ENCODE assay signal across 17 mouse cellular contexts in the genomic region with DNA sequence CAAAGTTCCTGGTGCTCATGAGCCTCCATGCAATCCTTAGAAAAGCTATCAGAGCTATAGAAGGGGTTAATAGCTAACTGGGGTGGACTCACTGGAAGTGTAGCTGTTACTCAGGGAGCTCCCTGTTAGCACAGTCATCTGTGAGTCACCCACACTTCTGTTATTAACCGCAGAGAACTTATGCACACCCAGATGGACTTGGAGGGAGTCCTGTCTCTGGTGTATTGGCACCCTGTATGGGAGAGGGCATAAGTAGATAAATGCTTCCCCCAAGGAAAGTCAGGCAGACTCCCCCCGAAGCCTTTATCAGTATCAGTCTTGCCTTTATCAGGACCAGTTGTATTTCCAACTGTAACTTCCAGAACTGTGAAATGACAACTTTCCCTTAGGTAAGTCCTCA. TPM values are rescaled to one million over a fixed set of nuclear protein-coding genes. Genes with fewer than 3 reads are reported as not detected.
A peak's percentile ranks its signal among the peaks of the same experiment; 100 is the strongest.
DNase-seq lines count a peak whose midpoint lies in the region; ATAC-seq and TF ChIP-seq lines count a peak whose summit lies in the region.
"Had no signal": no experiment of that assay in that cellular context is flagged by ENCODE, and none has a peak within 500 bp of the region (broad histone marks: within the 10 kb centered on the region; RNA-seq: fewer than 3 reads in every experiment).

No protein-coding gene starts in this region.

- H3K4me3 ChIP-seq in liver, adult 2 months (ENCODE audit: insufficient read depth, low read depth, low read length) = no peak overlapping the region
- H3K4me3 ChIP-seq in bone marrow, adult 2 months (replicated peaks; ENCODE audit: control insufficient read depth, low read depth, low read length) = no peak overlapping the region
- no peak overlapping the region for H3K4me3 ChIP-seq in liver, embryonic 13.5 days (replicated peaks)
- H3K4me3 ChIP-seq in stomach, embryonic 15.5 days (replicated peaks) = no peak overlapping the region
- H3K4me3 ChIP-seq in thymus, adult 2 months (ENCODE audit: control insufficient read depth, insufficient read depth, low read length) = no peak overlapping the region
- H3K4me3 ChIP-seq in layer of hippocampus, adult 2 months = no peak overlapping the region
- H3K4me3 ChIP-seq: forebrain, embryonic 13.5 days; limb, embryonic 15.5 days; midbrain, embryonic 15.5 days had no signal

- peak; percentile 82 for ATAC-seq in liver, embryonic 13.5 days (ENCODE audit: low read depth)
- peak; percentile 72 for ATAC-seq in stomach, embryonic 15.5 days (ENCODE audit: insufficient read depth, low FRiP score, low read depth)
- ATAC-seq: forebrain, embryonic 13.5 days; inflammation-experienced regulatory T-cells, adult 6 months; midbrain, embryonic 15.5 days had no signal

- H3K4me1 ChIP-seq in liver, adult 2 months (ENCODE audit: control insufficient read depth, insufficient read depth, low read length) = peaks cover 12% of the 10 kb centered on the region
- peaks cover 2% of the 10 kb centered on the region; the same call in 1 of the 2 replicates for H3K4me1 ChIP-seq in bone marrow, adult 2 months (ENCODE audit: control insufficient read depth, insufficient read depth, low read length)
- peaks cover 15% of the 10 kb centered on the region for H3K4me1 ChIP-seq in liver, embryonic 13.5 days (replicated peaks)
- H3K4me1 ChIP-seq in stomach, embryonic 15.5 days = no peaks in the 10 kb centered on the region
- no peaks in the 10 kb centered on the region for H3K4me1 ChIP-seq in thymus, adult 2 months (replicated peaks; ENCODE audit: control insufficient read depth, insufficient read depth, low read length)
- H3K4me1 ChIP-seq: forebrain, embryonic 13.5 days; midbrain, embryonic 15.5 days had no signal

- no peaks in the 10 kb centered on the region for H3K79me2 ChIP-seq in liver, adult 2 months (ENCODE audit: control insufficient read depth, insufficient read depth, low read length)

- peak overlapping the region; percentile 50 for H3K27ac ChIP-seq in liver, adult 2 months (replicated peaks; ENCODE audit: insufficient read depth, low read depth, low read length)
- H3K27ac ChIP-seq in bone marrow, adult 2 months (ENCODE audit: control insufficient read depth, insufficient read depth, low read depth, low read length, poor library complexity) = peak overlapping the region; percentile 82
- H3K27ac ChIP-seq in liver, embryonic 13.5 days = peak overlapping the region; percentile 40; the same call in 1 of the 2 replicates
- no peak overlapping the region for H3K27ac ChIP-seq in stomach, embryonic 15.5 days
- no peak overlapping the region for H3K27ac ChIP-seq in thymus, adult 2 months (ENCODE audit: control insufficient read depth, insufficient read depth, low read length)
- no peak overlapping the region for H3K27ac ChIP-seq in layer of hippocampus, adult 2 months
- H3K27ac ChIP-seq: forebrain, embryonic 13.5 days; limb, embryonic 15.5 days; midbrain, embryonic 15.5 days had no signal

- H3K9me3 ChIP-seq in liver, embryonic 13.5 days (replicated peaks) = 0 out of 2 replicates have a peak, but pooled peaks cover 2% of the 10 kb centered on the region
- no peaks in the 10 kb centered on the region for H3K9me3 ChIP-seq in stomach, embryonic 15.5 days
- H3K9me3 ChIP-seq: limb, embryonic 15.5 days had no signal

- TF ChIP-seq POLR2A in liver, adult 2 months (IDR thresholded peaks at IDR 0.05; ENCODE audit: extremely low read depth, insufficient read depth, low read length) = no peak
- TF ChIP-seq POLR2A in bone marrow, adult 2 months (IDR thresholded peaks at IDR 0.05; ENCODE audit: borderline replicate concordance, control insufficient read depth, low read depth, low read length) = no peak
- no peak for TF ChIP-seq POLR2A in thymus, adult 2 months (IDR thresholded peaks at IDR 0.05; ENCODE audit: control insufficient read depth, extremely low read depth, insufficient read depth, low read length, poor library complexity)

- no peak overlapping the region for H3K9ac ChIP-seq in liver, adult 2 months (ENCODE audit: low read depth, low read length)
- H3K9ac ChIP-seq in liver, embryonic 13.5 days = no peak overlapping the region
- H3K9ac ChIP-seq in stomach, embryonic 15.5 days = no peak overlapping the region
- H3K9ac ChIP-seq: forebrain, embryonic 13.5 days; limb, embryonic 15.5 days; midbrain, embryonic 15.5 days had no signal

- H3K4me2 ChIP-seq in liver, embryonic 13.5 days = no peak overlapping the region
- H3K4me2 ChIP-seq in stomach, embryonic 15.5 days = no peak overlapping the region
- H3K4me2 ChIP-seq: forebrain, embryonic 13.5 days; limb, embryonic 15.5 days; midbrain, embryonic 15.5 days had no signal

- no peak for TF ChIP-seq CTCF in liver, adult 2 months (IDR thresholded peaks at IDR 0.05; ENCODE audit: low read depth, low read length)
- no peak for TF ChIP-seq CTCF in bone marrow, adult 2 months (IDR thresholded peaks at IDR 0.05; ENCODE audit: control insufficient read depth, insufficient read depth, low read length)
- no peak for TF ChIP-seq CTCF in thymus, adult 2 months (IDR thresholded peaks at IDR 0.05; ENCODE audit: borderline replicate concordance, control insufficient read depth, extremely low read depth, insufficient read depth, low read length, poor library complexity)
- TF ChIP-seq CTCF in layer of hippocampus, adult 2 months (conservative IDR thresholded peaks at IDR 0.05) = no peak

- DNase-seq in liver, adult 2 months (ENCODE audit: extremely low read depth, low read depth, low spot score) = no peak
- no peak for DNase-seq in liver
- DNase-seq in liver, embryonic 13.5 days = peak; percentile 22
- DNase-seq in thymus, adult 2 months = no peak
- DNase-seq in yolk sac, embryonic 10.5 days (ENCODE audit: low spot score) = no peak
- no peak for DNase-seq in layer of hippocampus, adult 2 months (ENCODE audit: low spot score in 2 of 2)
- DNase-seq: gastrocnemius, postnatal 10 days; spleen, adult 18-20 months; thymus, postnatal 25 days had no signal

- no peaks in the 10 kb centered on the region for H3K27me3 ChIP-seq in liver, adult 2 months (ENCODE audit: control insufficient read depth, insufficient read depth, low read length)
- no peaks in the 10 kb centered on the region for H3K27me3 ChIP-seq in liver, embryonic 13.5 days
- H3K27me3 ChIP-seq in stomach, embryonic 15.5 days (replicated peaks) = no peaks in the 10 kb centered on the region
- H3K27me3 ChIP-seq in thymus, adult 2 months (ENCODE audit: control insufficient read depth, insufficient read depth, low read length) = no peaks in the 10 kb centered on the region
- H3K27me3 ChIP-seq: limb, embryonic 15.5 days; midbrain, embryonic 15.5 days had no signal

- WGBS in liver, adult 2 months = 63% methylated on average over 2 of the region's 2 CpGs
- 43% methylated on average over 2 of the region's 2 CpGs for WGBS in bone marrow, adult 2 months
- whole genome bisulfite sequencing in liver, embryonic 13.5 days (ENCODE audit: insufficient replicate concordance) = 21% methylated on average over 2 of the region's 2 CpGs
- WGBS in stomach, embryonic 15.5 days = 71% methylated on average over 2 of the region's 2 CpGs
- 98% methylated on average over 2 of the region's 2 CpGs for WGBS in thymus, adult 2 months

- no peaks in the 10 kb centered on the region for H3K36me3 ChIP-seq in liver, adult 2 months (ENCODE audit: control insufficient read depth, insufficient read depth, low read length)
- no peaks in the 10 kb centered on the region for H3K36me3 ChIP-seq in liver, embryonic 13.5 days
- no peaks in the 10 kb centered on the region for H3K36me3 ChIP-seq in stomach, embryonic 15.5 days
- H3K36me3 ChIP-seq in thymus, adult 2 months (ENCODE audit: control insufficient read depth, insufficient read depth, low read length) = no peaks in the 10 kb centered on the region
- H3K36me3 ChIP-seq: limb, embryonic 15.5 days; midbrain, embryonic 15.5 days had no signal

RNA-seq across cellular contexts. Expression of a gene that starts 18.2 kb away (rescaled TPM):
- total RNA-seq in liver, adult 2 months (2014; rRNA removed) = not detected in 2 replicates
- not detected in 2 replicates for polyA plus RNA-seq in liver, adult 2 months (2012; rRNA removed)
- not detected in 2 replicates for polyA plus RNA-seq in bone marrow, adult 2 months (2011; ENCODE audit: insufficient read depth, insufficient read length, low replicate concordance, missing spikeins)
- not detected in 2 replicates for polyA plus RNA-seq in liver, embryonic 13.5 days (2015; fragmentation: Nextera tagmentation; extraction: Ambion mirVana)
- not detected in 2 replicates for polyA plus RNA-seq in stomach, embryonic 15.5 days (2015; fragmentation: Nextera tagmentation; extraction: Ambion mirVana)
- polyA plus RNA-seq in thymus, adult 2 months (2012; rRNA removed) = not detected in 2 replicates
- not detected for total RNA-seq in layer of hippocampus, adult 2 months (2021)
- total RNA-seq: layer of hippocampus, postnatal 25 days had no signal
- polyA plus RNA-seq: forebrain, embryonic 13.5 days; heart, embryonic 16.5 days; limb, embryonic 15.5 days; midbrain, embryonic 15.5 days had no signal

Comparison
In these comparisons a context has a peak if more than half of its experiments do, and no peak if none do; other contexts are left out.
1. H3K27ac ChIP-seq: peak in liver, adult 2 months (single experiment), bone marrow, adult 2 months (single experiment) and liver, embryonic 13.5 days (single experiment); none in stomach, embryonic 15.5 days (single experiment), thymus, adult 2 months (single experiment) and layer of hippocampus, adult 2 months (single experiment).